Mouse (Mus musculus) retina, embryonic 14.5 days (tissue): ENCODE measurements around the gene Cab39l.
"Not testable (repeated sequence)": the region's sequence is repeated elsewhere in the genome, so short reads cannot be mapped to it uniquely, and the experiment has no call there.

Experiments
- DNase-seq: peaks from one replicate; pipeline ENCODE4 v3.0.0-alpha.2; 2015; ENCODE audit warnings: low spot score

Cab39l gene

GRCm38 (mm10) chr14:59576385-59576784, 135.6 kb downstream of the Cab39l start:
- no peak for DNase-seq

GRCm38 (mm10) chr14:59590614-59591013, 149.8 kb downstream of the Cab39l start:
- DNase-seq = no peak

- DNase-seq = no peak
These were observed 151.1 kb downstream of the Cab39l start for GRCm38 (mm10) chr14:59591901-59592300.

GRCm38 (mm10) chr14:59592593-59592992, 151.8 kb downstream of the Cab39l start:
- DNase-seq = no peak

GRCm38 (mm10) chr14:59594988-59595387, 154.2 kb downstream of the Cab39l start:
- DNase-seq = no peak

GRCm38 (mm10) chr14:59597398-59598259, 156.9 kb downstream of the Cab39l start, which contains the start of gene Cdadc1:
Gene Cdadc1 (minus strand): TSS chr14:59597959.
- DNase-seq = peak; percentile 94

- no peak for DNase-seq
These were observed 157.5 kb downstream of the Cab39l start for GRCm38 (mm10) chr14:59598260-59598627.

- peak; percentile 76 for DNase-seq
These were observed 163.4 kb downstream of the Cab39l start for GRCm38 (mm10) chr14:59604002-59604645.

- DNase-seq = peak; percentile 92
These were observed 165.0 kb downstream of the Cab39l start for GRCm38 (mm10) chr14:59605671-59606353.

GRCm38 (mm10) chr14:59607021-59607420, 166.2 kb downstream of the Cab39l start:
- no peak for DNase-seq

GRCm38 (mm10) chr14:59612920-59613625, 172.3 kb downstream of the Cab39l start:
- DNase-seq = peak; percentile 69

- not testable (repeated sequence) for DNase-seq
These were observed 173.4 kb downstream of the Cab39l start for GRCm38 (mm10) chr14:59614149-59614548.

- DNase-seq = no peak
These were observed 176.0 kb downstream of the Cab39l start for GRCm38 (mm10) chr14:59616802-59617201.

GRCm38 (mm10) chr14:59624326-59624885, 183.6 kb downstream of the Cab39l start:
- DNase-seq = no peak

- peak; percentile 94 for DNase-seq
These were observed 184.5 kb downstream of the Cab39l start, which contains the start of gene Shisa2 for GRCm38 (mm10) chr14:59625158-59625805. Gene Shisa2 (plus strand): TSS chr14:59625308.

GRCm38 (mm10) chr14:59625806-59626364, 185.1 kb downstream of the Cab39l start:
- peak; percentile 80 for DNase-seq

- DNase-seq = no peak
These were observed 185.9 kb downstream of the Cab39l start for GRCm38 (mm10) chr14:59626711-59627110.

GRCm38 (mm10) chr14:59627142-59627680, 186.4 kb downstream of the Cab39l start:
- DNase-seq = peak; percentile 45

- peak; percentile 68 for DNase-seq
These were observed 187.1 kb downstream of the Cab39l start for GRCm38 (mm10) chr14:59627823-59628222.

GRCm38 (mm10) chr14:59629308-59629707, 188.5 kb downstream of the Cab39l start:
- DNase-seq = no peak
